23 mouse cellular contexts compared by ENCODE assay signal in the genomic region with DNA sequence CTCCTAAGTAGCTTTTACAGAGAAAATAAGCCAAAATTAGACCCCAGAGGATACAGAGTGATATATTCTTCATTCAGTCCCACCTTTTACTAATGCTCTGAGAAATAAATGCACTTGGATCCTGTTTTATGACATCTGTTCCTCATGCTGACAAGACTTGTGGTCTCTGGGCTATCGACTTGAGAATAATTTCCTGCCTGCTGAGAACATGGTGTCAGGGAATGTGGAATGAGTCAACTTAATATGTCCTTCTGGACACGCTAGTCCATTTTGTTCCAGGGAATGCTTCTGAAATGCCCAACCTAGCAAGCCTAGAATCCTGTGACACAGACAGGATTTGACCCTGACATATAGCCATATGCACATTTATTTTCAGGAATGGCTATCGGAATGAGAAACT. TPM values are rescaled to one million over a fixed set of nuclear protein-coding genes. Genes with fewer than 3 reads are reported as not detected.
"Had no signal": no experiment of that assay in that cellular context is flagged by ENCODE, and none has a peak within 500 bp of the region (broad histone marks: within the 10 kb centered on the region; RNA-seq: fewer than 3 reads in every experiment).

No protein-coding gene starts in this region.

- DNase-seq: kidney, adult 9 months; kidney, postnatal 4 days; lung, adult 2 months; lung, postnatal 4 days; midbrain, embryonic 14.5 days; spleen, adult 18-20 months; thymus, adult 18-20 months; thymus, postnatal 14 days had no signal

- H3K27ac ChIP-seq: kidney, postnatal 0 days; layer of hippocampus, adult 2 months; limb, embryonic 13.5 days; liver, embryonic 14.5 days; midbrain, embryonic 10.5 days; neural tube, embryonic 12.5 days had no signal

- H3K4me1 ChIP-seq: limb, embryonic 13.5 days; midbrain, embryonic 10.5 days; neural tube, embryonic 12.5 days had no signal

- H3K9ac ChIP-seq: limb, embryonic 13.5 days; liver, embryonic 14.5 days; neural tube, embryonic 12.5 days had no signal

- H3K36me3 ChIP-seq: limb, embryonic 13.5 days; midbrain, embryonic 10.5 days; neural tube, embryonic 12.5 days had no signal

- H3K4me3 ChIP-seq: layer of hippocampus, adult 2 months; limb, embryonic 13.5 days; midbrain, embryonic 10.5 days; neural tube, embryonic 12.5 days had no signal

- H3K9me3 ChIP-seq: limb, embryonic 13.5 days; midbrain, embryonic 10.5 days; neural tube, embryonic 12.5 days had no signal

- H3K4me2 ChIP-seq: limb, embryonic 13.5 days; neural tube, embryonic 12.5 days had no signal

- ATAC-seq: lung, postnatal 0 days had no signal

- H3K27me3 ChIP-seq: limb, embryonic 13.5 days; neural tube, embryonic 12.5 days had no signal

RNA-seq across cellular contexts. Expression of a gene that starts 22.0 kb away (rescaled TPM):
- total RNA-seq: layer of hippocampus, adult 2 months; layer of hippocampus, postnatal 10 days; left cerebral cortex, postnatal 36 days; liver, adult 2 months; megakaryocyte, adult 5-6 weeks; monocyte, adult 5-6 weeks; neutrophil, adult 5-6 weeks had no signal
- polyA plus RNA-seq: kidney, postnatal 0 days; limb, embryonic 13.5 days; liver, adult 2 months; liver, embryonic 14.5 days; lung, adult 2 months; lung, postnatal 0 days; midbrain, embryonic 10.5 days; midbrain, embryonic 14.5 days; neural tube, embryonic 12.5 days; stomach, embryonic 14.5 days; urinary bladder, adult 2 months had no signal
